Mouse (Mus musculus) bone marrow macrophage, adult 2 months (primary cell): ENCODE measurements at regions not wholly inside any gene's neighbourhood (a gene's known extent, or its start where the extent isn't known, plus 50 kb on each side); places are given as distances from the start of the nearest gene placed in this dataset.

ENCODE experiments used
- CTCF ChIP-seq: IDR thresholded peaks from 2 replicates; pipeline ENCODE4 v1.5.1; 2012; ENCODE audit warnings: low read depth, mild to moderate bottlenecking, low read length, moderate library complexity
- POLR2A ChIP-seq: IDR thresholded peaks from 2 replicates; pipeline ENCODE4 v1.6.1; 2012; ENCODE audit warnings: mild to moderate bottlenecking, low read depth, low read length, borderline replicate concordance

- TF ChIP-seq CTCF (no peak), POLR2A (no peak)
Measured at GRCm38 (mm10) chr1:75797793-75798192, 251.7 kb downstream of the Slc4a3 start.
